In genomic region chr3:140109401-140109800, GRCm38 (mm10) we compare ENCODE assay signal across 17 mouse cellular contexts.
"Had no signal": no experiment of that assay in that cellular context is flagged by ENCODE, and none has a peak within 500 bp of the region (broad histone marks: within the 10 kb centered on the region; RNA-seq: fewer than 3 reads in every experiment).

No protein-coding gene starts in this region.

- H3K4me1 ChIP-seq: midbrain, embryonic 13.5 days; neural tube, embryonic 13.5 days; neural tube, embryonic 15.5 days had no signal

- H3K27me3 ChIP-seq: midbrain, embryonic 13.5 days; neural tube, embryonic 13.5 days; neural tube, embryonic 15.5 days had no signal

- ATAC-seq: midbrain, embryonic 13.5 days had no signal

- H3K27ac ChIP-seq: midbrain, embryonic 13.5 days; neural tube, embryonic 13.5 days; neural tube, embryonic 15.5 days had no signal

- DNase-seq: lung, adult 18-20 months; lung, embryonic 14.5 days; lung, postnatal 10 days; lung, postnatal 4 days; retina, postnatal 1 day; right cerebral cortex, adult 18-20 months; right cerebral cortex, postnatal 25 days; right cerebral cortex, postnatal 4 days; spleen, adult 18-20 months; thymus, adult 18-20 months; thymus, postnatal 14 days; thymus, postnatal 36 days had no signal

- H3K4me2 ChIP-seq: lung, embryonic 14.5 days; midbrain, embryonic 11.5 days; midbrain, embryonic 13.5 days; neural tube, embryonic 13.5 days; neural tube, embryonic 15.5 days had no signal

- H3K9ac ChIP-seq: lung, embryonic 14.5 days; midbrain, embryonic 13.5 days; neural tube, embryonic 13.5 days; neural tube, embryonic 15.5 days had no signal

- H3K36me3 ChIP-seq: midbrain, embryonic 13.5 days; neural tube, embryonic 13.5 days; neural tube, embryonic 15.5 days had no signal

- H3K9me3 ChIP-seq: midbrain, embryonic 13.5 days; neural tube, embryonic 13.5 days; neural tube, embryonic 15.5 days had no signal

- H3K4me3 ChIP-seq: midbrain, embryonic 13.5 days; myocyte; neural tube, embryonic 13.5 days; neural tube, embryonic 15.5 days had no signal
